Mouse (Mus musculus): ENCODE data around the gene Sh2b1.

The Sh2b1 gene

DNA sequence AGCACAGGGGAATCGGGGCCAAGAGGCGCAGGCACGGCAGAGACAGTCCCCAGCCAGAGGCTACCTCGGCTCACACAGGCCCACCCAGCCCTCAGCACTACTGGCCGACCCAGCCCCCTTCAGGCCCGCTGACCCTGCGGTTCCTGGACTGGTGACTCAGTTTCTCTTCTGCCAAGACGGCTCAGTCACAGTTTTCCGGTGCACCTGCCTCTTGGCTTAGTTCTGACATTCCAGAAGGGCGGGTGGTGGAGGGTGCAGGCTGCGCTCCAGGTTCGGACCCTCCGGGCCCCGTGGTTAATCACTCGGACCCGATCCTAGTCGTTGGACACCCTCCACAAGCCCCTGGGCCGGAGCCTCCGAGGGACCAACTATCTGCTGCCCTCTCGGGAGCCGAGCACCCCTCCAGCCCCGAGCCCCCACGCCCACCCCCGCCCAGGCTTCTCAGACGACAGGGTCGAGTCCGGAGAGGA lies 703 bp downstream of the Sh2b1 start:
- DNase-seq (ENCODE audit: low read depth, low spot score) = no peak

DNA sequence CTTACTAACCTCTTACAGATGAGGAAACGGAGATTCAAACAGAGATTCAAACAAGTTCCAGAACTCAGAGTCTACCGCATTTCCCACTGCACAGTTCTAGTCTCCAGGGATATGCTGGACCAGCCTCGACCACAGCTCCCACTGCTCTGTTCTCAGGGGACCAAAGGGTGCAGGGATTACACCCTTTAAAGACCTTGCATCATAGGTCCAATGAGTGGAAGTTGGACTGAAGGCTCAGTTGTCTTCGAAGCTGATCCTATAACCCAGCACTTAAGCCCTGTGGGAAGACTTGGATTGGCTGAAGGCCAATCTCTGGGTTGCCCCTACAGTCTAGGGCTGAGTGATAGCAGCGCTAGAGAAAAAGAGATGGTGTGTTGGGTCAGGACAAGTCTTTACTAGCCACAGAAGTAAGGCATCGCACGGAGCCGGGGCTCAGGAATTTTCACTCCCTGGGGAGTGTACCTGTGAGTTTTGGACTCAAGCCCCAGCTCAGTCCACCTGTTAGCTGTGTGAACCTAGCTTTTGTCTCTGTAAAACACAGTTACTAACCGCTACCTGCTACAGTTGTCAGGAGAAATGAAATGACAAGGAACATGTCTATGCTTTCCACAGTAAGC lies 1.6 kb downstream of the Sh2b1 start:
- DNase-seq (ENCODE audit: low read depth, low spot score) = no peak

DNA sequence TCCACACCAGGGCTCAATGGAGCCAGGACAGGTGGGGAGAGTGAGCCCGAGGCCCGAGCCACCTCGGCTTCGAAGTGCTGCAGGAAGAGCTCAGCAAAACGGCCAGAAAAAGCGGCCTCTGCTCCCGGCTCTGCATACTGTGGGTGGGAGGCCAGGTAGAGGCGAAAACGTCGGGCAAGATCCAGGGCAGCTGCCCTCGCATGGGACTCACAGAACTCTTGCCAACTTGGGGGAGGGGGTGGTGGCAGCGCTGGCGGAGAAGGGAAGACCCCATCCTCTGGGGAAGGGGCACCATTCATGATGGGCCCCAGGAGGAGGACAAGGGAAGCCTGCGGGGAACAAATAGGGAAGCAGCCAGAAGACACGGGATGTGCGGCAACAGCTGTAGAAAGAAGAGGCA lies 2.5 kb downstream of the Sh2b1 start:
- no peak for DNase-seq (ENCODE audit: low read depth, low spot score)

DNA sequence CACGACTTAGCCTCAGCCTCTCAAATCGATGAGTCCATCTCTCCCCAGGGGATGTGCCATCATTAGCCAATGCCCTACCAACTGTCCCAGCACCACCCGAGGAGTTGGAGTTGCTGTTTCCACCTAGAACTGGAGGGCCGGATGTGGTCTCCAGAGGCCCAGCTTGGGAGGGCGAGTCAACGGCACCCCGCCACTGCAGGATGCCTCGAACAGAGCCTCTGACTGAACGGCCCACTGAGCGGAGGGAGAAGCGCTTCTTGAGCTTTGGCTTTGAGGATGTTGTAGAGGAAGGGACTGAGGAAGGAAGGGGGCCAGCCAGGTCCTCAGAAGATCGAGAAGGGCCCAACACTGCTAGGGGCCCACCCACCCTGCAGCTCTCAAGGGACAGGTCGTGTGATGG lies 2.9 kb downstream of the Sh2b1 start:
- no peak for DNase-seq (ENCODE audit: low read depth, low spot score)

DNA sequence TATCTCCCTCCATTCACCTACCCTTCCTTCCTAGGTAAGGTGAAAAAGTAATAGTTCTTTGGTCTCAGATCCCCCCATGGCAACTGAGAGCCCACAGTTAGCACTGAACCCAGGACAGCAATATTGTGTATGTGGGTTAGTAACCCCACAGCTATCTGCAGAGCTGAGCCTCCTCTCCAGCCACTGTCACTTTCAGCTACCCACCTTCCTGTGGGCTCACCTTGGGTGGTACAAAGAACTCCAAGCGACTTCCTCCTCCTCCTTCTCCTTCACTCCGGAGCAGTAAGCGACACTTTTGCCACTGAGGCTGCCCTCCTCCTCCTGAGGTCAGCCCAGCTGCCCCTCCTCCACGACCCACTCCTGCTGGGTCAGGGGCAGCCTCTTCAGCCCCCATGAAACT lies 3.4 kb downstream of the Sh2b1 start:
- no peak for DNase-seq (ENCODE audit: low read depth, low spot score)

DNA sequence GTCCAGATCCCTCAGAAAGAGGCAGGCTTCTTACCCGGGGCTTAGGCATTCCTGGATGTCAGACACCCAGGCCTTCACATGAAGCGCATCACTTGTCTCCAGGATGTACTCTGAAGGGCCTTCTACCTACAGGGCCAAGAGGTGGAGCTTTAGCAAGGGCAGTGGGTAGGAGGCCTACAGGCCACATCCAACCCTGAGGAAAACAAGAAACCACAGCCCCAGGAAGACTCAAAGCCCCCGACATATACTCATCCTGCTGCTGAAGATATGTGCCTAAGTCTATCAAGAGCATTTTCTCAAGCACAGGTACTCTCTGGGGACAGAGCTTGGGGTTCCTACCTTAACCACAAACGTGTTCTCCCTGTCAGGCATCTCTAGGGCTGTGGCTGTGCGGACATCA lies 3.9 kb downstream of the Sh2b1 start:
- no peak for DNase-seq (ENCODE audit: low read depth, low spot score)

DNA sequence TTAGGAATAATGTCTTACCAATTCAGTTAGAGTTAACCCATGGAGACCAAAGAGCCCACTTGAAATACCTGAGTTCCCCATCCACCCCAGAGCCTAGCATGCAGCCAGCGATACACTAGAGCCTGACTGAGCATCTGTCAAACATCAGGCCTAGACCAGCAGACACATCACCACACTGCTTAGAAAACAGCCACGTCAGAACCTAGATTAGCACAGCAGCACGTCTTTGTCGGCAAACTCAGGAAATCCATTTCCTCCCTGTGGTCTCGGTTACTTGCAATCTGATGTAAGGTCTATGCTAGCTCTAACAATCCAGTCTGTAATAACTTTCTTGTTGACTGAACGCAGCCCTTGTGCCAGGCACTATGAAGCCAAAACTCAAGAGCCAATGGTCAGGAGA lies 5.1 kb downstream of the Sh2b1 start:
- no peak for DNase-seq (ENCODE audit: low read depth, low spot score)

DNA sequence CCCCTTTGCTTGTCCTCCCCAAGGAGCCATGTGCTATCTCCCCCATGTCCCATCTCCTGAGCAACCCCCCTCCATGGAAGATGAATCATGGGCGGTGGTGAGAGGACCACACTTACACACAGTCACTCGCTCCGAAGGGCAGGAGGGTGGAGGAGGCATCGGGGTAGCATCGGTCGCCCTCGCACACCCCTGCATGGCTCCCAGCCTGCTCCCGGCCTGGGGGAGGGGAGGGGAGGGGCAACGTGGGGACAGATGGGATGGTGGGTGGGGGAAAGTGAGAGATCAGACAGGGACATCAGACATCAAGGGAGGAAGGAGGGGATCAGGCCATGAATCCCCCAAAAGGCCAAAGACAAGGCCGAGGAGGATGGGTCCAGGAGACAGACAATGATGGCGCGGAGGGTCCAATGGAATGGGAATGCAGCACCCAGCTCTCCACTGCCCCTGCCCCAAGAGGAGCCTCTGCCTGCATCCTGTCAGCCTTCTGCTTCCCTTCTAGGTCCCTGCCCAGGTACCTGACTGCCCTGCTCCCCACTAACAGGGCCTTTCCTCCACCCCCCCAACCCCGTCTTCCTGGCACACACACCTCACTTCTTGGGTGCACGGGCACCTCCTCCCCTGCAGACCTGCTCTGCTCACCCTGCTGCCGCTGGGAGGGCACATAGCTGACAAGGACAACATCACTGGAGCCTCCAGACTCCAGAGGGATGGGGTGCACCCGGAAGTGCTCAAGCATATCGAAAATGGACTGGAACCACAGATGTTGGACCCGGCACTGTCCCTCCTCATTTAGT lies 7.2 kb downstream of the Sh2b1 start:
- no peak for DNase-seq (ENCODE audit: low read depth, low spot score)

DNA sequence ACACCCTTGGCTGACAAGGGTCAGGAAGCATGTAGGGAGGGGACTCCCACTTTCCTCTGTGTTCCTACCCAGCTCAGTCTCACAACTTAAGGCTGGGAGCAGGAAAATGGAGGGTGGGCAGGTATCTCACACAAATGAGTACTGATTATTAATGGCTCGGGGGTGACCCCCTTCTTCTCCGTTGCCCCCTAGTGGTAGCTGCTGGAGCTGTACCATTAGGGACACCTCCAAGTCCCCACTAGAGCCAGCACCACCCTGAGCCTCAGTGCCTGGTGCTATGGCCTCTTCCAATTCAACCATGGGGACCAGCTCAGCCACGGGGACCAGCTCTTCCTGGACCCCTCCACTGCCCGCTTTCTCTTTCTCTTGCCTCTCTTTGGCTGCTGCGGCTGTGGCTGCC lies 8.0 kb downstream of the Sh2b1 start:
- DNase-seq (ENCODE audit: low read depth, low spot score) = no peak

DNA sequence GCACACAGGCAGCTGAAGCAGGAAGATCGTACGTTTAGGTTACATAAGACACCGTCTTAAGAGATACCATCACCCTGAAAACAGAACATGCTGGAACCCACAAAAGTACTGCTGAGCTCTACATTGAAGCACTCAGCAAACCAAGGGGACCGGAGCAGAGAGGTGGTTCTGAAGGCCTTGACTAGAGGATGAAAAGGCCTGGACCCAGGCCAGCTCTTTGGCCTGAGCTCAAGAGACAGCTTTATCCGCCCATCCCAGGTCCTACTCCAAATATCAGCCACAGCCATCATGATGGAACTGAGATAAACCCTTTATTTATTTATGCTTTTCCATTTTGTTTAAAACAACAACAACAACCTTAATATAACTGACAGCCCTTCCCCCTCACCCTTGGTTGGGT lies 8.5 kb downstream of the Sh2b1 start:
- DNase-seq (ENCODE audit: low read depth, low spot score) = no peak

DNA sequence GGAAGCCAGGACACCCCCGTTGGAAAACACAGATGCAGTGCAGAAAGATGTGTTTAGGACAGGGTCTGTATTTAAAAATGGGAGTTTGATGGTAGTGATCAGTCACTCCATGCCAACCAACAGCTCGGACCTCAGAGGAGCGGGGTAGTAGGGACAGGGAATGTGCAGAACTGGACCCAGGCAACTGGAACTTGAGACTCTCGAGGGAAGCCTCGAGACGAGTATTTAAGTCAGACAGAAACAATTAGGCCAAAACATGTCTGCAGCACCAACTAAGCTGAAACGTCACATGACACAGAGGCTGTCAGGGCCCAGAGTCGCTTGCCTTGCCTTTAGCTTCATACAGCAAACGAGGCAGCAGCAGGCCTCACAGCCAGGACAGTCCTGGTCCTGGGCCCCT lies 9.1 kb downstream of the Sh2b1 start:
- DNase-seq (ENCODE audit: low read depth, low spot score) = no peak

DNA sequence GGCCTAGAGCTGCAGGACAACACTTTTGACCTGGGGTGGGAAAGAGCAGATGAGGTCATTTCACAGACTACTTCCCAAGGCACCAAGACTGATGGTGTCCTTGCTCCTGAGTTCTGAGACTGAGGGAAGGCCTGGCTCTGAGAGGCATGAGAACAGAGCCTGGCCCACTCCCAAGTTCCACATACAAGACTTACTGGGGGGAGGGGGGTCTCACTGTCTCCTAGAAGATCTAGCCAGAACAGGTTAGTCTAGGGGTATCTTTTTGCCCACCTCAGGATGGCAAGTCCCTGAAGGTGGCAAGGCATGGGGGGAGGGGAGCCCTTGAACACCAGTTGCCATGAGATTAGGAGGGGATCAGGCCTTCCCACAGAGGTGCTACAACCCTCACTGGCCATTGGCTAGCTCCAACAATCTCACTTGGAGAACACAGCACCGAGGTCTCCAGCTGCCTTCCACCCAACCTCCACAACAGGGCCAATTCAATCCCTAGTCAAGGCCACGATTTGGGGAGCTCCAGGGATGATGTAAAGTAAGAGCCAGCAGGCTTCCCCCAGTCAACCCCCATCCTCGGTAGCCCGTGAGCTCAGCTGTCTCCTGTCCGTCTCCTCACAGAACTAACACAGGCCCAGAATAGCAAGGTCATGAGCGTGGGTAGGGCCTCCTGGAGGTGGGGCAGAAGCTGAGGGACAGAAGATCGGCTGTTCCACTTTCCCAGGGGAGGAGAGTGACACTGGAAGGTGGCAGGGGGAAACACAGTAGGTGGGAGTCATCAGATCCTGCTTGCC lies 9.8 kb downstream of the Sh2b1 start:
- no peak for DNase-seq (ENCODE audit: low read depth, low spot score)

DNA sequence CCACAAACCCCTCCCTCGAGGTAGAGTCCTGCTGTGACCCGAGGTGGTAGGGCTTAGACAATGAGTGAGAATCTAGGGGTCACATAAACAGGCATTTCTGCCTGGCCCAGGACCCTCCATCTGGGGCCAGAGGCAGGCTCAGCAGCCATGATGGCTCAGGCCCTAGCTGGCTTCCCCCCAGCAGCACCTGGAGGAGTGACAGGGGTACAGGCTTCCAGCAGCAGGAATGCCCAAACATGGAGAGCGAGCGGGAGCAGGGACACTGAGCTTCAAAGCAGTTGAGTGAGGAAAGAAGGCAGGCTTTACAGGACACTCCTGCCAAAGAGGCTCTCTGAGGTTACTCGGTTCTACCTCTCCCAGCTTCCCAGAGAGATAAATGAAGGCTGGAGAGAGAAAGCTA lies 10.4 kb downstream of the Sh2b1 start:
- DNase-seq (ENCODE audit: low read depth, low spot score) = no peak

DNA sequence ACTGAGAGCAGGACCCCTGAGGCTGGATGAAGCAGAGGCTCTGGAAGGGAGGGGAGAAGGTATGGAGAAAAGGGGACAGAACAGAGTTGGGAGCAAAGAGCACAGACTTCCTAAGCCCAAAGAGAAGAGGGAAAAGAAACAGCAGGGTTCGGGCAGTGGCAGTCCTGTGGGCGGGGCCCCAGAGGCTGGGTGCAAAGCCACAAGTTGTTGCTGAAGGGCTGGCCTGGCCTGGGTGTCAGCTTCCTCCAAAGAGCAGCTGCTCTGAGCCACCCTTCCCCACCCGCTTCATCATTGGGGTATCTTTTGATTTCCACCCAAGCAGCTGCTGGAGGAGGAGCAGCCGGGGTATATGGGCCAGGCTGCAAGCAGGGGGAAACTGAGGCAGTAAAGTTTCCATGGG lies 11.1 kb downstream of the Sh2b1 start:
- no peak for DNase-seq (ENCODE audit: low read depth, low spot score)

DNA sequence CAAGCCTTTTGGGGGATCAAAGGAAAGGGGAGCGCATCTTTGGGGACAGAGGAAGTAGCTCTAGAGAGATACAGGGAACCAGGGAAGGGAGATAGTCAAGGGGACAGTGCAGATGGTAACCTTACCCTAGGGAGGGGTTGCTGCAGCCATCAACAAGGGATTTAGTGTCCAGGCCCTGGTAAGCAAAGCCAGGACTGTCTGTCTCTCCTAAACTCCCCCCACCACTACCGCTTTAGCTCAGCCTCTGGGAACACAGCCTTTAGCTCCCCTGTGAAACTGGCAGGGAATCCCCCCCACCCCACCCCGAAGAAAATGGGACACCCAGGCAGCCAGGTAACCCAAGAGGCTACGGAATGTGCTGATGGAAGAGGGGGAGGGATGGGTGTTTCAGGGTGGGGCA lies 11.7 kb downstream of the Sh2b1 start:
- DNase-seq (ENCODE audit: low read depth, low spot score) = no peak

DNA sequence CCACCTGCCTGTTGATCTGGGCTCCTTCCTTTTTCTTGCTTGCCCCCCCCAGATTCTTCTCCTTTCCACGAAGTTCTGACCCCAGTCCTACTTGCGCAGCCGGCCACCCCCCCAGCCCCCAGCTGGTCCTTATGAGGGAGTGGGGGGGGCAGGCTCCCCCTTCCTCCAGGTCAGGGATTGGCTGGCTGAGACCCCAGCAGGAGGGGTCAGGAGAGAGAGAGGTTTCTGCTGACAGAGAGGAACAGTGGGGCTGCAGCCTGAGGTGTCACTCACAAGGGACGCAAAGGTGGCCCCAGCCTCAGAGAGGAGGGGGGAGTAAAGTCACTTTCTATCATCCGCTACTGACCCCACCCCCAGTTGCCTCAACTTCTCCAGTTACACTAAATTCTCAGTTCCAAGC lies 12.2 kb downstream of the Sh2b1 start, which contains the start of gene Atp2a1:
Gene Atp2a1 (minus strand): TSS at position 105 of the 400 bp plus-strand sequence.
- no peak for DNase-seq (ENCODE audit: low read depth, low spot score)

DNA sequence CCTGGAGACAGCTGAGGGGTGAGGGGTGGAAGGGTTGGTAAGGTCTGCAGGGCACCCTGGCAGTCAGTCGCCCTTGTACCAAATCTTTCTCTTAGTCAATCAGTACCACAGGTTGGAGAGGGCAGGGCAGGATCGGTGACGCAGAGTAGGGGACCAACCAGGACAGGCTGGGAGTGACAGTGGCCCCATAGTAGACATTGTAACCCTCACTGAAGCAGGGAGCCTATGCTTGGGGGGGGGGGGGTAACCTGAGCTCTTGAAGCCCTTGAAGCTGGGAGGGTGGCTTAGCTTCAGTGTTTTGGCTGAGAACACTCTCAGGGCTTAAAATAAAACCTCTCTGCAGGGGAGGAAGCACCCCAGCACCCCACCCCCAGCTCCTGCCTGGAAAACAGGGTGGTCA lies 13.6 kb downstream of the Sh2b1 start:
- DNase-seq (ENCODE audit: low read depth, low spot score) = no peak

DNA sequence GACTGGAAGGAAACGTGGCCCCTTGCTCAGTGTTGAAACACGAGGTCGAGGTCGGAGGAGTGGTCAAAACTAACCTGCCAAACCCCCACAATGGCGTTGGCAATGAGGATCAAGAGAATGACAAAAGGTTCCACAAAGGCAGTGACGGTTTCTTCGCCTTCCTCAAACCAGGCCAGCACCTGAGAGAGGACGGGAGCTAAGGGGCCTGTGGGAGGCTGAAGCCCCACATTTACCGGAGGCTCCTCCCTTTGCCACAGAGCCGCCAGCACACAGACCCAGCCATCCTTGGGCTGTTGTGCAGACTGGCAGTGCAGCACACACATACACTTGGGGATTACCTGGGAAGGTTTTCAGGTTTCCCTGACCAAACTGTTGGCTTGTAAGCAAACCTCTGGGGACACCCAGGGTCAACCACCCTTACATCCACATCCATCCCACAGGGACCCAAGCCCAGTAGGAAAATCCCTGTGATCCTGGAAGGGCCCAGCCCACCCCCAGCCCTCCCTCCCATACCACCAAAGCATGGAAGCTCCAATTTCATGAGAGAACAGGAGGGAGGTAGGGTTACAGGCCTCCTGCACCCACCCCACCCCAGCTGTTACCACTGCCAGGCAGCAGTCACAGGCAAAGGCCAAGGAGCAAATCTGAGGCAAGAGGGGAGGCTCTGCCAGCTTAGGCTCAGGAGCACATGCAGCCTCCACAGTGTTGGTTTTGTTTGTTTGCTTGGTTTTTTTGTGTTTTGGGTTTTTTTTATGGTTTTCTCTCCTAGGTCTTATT lies 14.4 kb downstream of the Sh2b1 start:
- no peak for DNase-seq (ENCODE audit: low read depth, low spot score)

DNA sequence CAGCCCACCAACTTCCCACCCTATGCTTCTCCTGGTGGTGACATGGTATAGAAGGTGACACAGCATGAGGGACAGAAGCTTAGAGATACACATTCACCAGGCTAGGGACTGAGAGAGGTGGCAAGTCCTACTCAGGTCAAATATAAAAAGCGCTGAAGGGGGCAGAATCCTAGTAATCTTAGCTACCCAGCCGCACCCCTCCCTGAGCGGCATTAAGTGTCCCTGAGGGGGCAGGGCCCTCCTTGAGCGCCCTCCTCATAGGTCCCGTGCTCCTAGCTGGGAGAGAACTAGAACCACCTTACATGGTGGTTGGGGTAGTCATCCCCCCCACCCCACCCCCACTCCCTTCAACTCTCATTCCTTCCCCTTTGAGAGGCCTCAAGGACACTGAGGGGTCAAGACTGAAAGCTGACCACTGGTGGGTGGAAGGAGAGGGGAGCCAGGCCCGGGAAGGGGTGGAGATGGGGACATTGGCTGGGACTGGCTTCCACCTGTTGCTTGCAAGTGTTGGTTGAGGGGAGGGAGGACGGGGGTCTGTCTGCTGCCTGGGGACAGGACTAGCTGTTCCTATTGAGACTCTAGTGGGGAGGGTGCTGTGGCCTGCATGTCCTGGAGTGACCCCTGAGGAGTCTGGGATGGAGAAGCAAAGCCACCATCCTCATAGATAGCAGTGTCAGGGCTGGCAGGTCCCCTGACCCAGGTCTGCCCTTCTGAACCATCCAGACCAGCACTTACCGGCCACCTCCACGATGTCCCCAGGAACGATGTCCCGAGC lies 16.2 kb downstream of the Sh2b1 start:
- no peak for DNase-seq (ENCODE audit: low read depth, low spot score)

DNA sequence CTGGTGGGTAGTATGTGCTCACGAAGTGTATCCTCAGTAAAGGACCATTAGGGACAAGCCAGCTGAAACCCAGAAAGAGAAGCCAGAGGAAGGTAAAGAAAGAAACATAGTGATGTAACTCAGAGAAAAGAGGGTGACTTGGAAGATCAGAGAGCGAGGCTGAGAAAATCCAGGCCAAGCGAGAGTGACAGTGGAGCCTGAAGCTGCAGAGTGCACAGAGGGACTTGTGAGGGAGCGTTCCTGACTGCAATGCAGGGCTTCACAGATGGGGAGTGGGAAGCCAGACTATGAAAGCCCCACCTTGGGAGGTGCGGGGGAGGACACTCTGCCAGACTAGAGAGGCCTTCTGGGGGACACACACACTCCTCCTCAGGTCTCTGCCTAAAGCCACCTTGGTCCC lies 17.0 kb downstream of the Sh2b1 start:
- no peak for DNase-seq (ENCODE audit: low read depth, low spot score)

Data from embryo, embryonic 11.5 days (tissue).